Mouse (Mus musculus): ENCODE results near the gene Pcbp3. TPM values are rescaled to one million over a fixed set of nuclear protein-coding genes. Genes with fewer than 3 reads are reported as not detected.

The Pcbp3 gene
- polyA plus RNA-seq, 1 experiment from 2014 or later, result 72.2 TPM

DNA sequence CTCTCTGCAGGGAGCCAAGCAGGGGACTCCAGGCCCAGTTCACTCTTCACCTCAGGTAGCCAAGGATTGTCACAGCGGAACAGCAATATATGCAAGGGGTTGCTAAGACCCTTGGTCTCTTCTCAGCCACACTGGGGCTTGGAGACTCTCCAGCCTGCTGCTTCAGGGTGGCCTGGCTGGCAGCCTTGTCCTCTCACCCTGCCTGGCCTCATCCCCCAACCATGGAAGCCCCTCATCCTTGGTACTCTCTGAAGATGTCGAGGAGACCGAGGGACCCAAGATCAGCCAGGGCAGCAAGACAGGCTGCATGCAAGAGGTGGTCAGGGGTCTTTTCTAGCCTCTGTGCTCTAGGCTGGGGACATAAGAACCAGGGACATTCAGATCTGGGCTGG is 228.0 kb downstream of the Pcbp3 start:
- WGBS, result 40% methylated on average over 3 of the region's 3 CpGs
- H3K36me3 ChIP-seq, result no peaks in the 10 kb centered on the region
- 0 out of 2 replicates have a peak, but pooled peaks cover 4% of the 10 kb centered on the region for H3K27me3 ChIP-seq
- no peak overlapping the region for H3K4me3 ChIP-seq
- peak overlapping the region; percentile 5; the same call in 1 of the 2 replicates for H3K9ac ChIP-seq
- H3K4me2 ChIP-seq, result peak overlapping the region; percentile 39
- no peak for ATAC-seq (ENCODE audit: low FRiP score)
- peaks cover 26% of the 10 kb centered on the region for H3K4me1 ChIP-seq (replicated peaks)
- H3K9me3 ChIP-seq, result no peaks in the 10 kb centered on the region
- peak overlapping the region; percentile 61 for H3K27ac ChIP-seq

DNA sequence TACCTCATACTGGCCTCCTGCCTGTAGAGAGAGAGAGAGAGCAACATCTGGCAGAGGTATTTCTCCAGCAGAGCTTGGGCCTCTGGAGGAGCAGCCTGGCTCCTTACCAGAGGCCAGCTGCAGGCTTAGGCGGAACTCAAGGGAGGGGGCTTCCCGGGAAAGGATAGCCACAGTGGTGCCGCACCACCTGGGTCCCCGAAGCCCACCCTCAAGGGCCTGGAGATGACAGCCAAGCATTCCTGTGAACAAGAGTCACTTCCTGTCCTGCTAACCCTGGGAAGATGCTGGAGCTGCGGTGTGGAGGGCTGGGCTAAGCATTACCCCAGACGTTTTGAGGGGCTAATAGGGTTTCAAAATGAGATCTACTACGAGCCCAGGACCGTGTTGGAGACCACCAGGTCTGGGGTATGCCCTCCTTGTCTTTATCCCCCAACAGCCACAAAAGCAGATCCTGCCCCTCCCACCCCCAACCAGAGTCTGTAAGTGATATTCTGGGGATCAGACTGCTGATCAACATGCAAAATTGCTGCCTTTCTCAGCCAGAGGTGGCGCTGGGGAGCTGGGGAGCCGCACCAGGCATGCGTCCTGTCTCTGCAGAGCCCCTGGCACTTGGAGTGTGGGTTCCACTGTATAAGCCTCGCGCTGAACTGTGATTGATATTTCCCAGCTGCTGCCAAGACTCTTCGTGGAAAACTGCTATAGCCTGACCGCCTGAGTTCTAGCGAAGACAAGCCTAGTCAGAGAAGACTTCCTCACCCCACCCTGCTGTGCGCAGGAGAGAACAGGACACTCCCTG is 228.6 kb downstream of the Pcbp3 start:
- peak overlapping the region; percentile 61 for H3K27ac ChIP-seq
- peaks cover 30% of the 10 kb centered on the region for H3K4me1 ChIP-seq (replicated peaks)
- WGBS, result 16% methylated on average over 17 of the region's 17 CpGs
- H3K9me3 ChIP-seq, result no peaks in the 10 kb centered on the region
- peak; percentile 69 for ATAC-seq (ENCODE audit: low FRiP score)
- peak overlapping the region; percentile 39 for H3K4me2 ChIP-seq
- H3K9ac ChIP-seq, result peak overlapping the region; percentile 5; the same call in 1 of the 2 replicates
- no peak overlapping the region for H3K4me3 ChIP-seq
- no peaks in the 10 kb centered on the region for H3K36me3 ChIP-seq
- H3K27me3 ChIP-seq, result 0 out of 2 replicates have a peak, but pooled peaks cover 4% of the 10 kb centered on the region

GRCm38 (mm10) chr10:76732391-76732790 is 229.3 kb downstream of the Pcbp3 start:
- Histone ChIP-seq H3K27ac (peak overlapping the region; percentile 61), H3K4me2 (no peak overlapping the region; the same call in 1 of the 2 replicates), H3K36me3 (no peaks in the 10 kb centered on the region), H3K27me3 (0 out of 2 replicates have a peak, but pooled peaks cover 4% of the 10 kb centered on the region), H3K4me1 (replicated peaks) (peaks cover 30% of the 10 kb centered on the region), H3K4me3 (no peak overlapping the region), H3K9me3 (no peaks in the 10 kb centered on the region), H3K9ac (no peak overlapping the region)
- 75% methylated on average over 6 of the region's 6 CpGs for WGBS
- no peak for ATAC-seq (ENCODE audit: low FRiP score)

DNA sequence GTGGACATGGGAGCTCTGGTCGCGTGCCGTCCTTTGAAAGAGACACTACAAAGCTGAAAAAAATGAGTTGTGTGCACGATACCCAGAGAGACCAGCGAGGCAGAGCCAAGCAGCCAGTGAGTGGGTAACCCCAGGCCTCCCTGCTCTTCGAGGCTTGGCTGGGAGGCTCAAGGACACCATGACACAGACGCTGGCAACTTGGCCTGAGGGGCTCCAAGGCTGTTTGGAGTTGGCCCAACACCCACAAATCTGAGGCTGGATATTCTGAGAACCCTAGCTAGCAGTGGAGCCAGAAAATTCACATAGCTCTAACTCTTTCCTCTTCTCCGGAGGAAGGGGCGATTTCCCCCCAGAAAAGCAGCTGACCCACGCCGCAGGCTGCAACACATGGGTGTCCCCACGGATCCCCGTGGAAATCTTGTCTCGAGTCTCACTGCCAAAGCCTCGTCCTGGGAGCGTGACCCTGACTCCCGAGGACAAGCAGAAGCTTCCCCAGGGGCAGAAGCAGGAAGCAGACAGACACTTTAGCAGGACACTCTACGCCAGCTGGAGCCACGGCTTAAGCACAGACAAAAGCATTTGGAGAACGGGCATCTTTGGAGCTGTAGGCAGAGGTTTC is 230.0 kb downstream of the Pcbp3 start:
- no peak overlapping the region for H3K9ac ChIP-seq
- ATAC-seq (ENCODE audit: low FRiP score), result no peak
- H3K9me3 ChIP-seq, result no peaks in the 10 kb centered on the region
- no peak overlapping the region for H3K4me2 ChIP-seq
- 68% methylated on average over 20 of the region's 20 CpGs for WGBS
- H3K36me3 ChIP-seq, result no peaks in the 10 kb centered on the region
- peaks cover 30% of the 10 kb centered on the region for H3K4me1 ChIP-seq (replicated peaks)
- H3K4me3 ChIP-seq, result no peak overlapping the region
- no peak overlapping the region for H3K27ac ChIP-seq
- H3K27me3 ChIP-seq, result 0 out of 2 replicates have a peak, but pooled peaks cover 4% of the 10 kb centered on the region

DNA sequence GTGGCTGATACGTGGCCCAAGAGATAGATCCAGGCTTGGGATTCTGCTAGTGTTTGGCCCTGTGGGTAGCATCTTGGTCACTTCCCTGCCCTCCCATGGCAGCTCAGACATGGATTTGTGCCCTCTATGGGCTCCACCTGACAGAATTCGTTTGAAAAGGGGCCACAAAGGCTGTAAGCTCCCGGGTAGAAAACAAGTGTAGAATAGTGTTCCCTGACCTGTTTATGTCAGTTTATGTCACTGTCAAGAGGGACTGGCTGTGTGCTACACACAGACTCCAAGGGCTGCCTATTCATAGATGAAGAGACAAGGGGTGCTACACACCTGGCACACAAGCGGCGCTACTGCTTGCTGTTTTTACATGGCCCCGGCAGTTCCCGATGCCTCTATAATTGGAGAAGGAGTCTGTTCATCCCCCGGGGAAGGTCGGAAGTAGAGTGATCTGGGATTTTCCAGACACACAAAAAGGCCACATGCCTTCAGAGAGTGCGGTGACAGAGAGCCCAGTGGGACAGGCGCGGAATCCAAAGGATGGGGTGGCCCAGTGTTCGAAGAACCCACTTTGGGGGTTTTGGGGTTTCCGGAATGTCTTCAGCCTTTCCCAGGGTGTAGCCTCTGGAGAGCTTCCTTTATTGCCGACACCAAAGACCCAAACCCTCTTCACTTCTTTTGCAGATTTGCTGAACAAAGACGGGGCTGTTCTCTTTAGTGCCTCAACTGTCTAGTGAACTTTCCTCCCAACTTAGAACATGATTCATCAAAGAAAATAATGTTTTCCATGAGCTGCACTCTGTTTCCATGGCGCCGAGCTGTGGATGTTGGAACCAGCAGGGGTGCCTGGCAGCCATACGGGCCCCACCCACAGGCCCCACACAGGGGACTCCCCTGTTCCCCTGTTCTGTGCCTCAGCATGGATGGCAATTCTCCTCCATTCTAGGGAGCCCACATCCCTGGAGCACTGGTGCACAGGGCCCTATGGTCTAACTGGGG is 231.8 kb downstream of the Pcbp3 start:
- Histone ChIP-seq H3K4me3 (no peak overlapping the region), H3K9me3 (no peaks in the 10 kb centered on the region), H3K4me1 (replicated peaks) (peaks cover 30% of the 10 kb centered on the region), H3K27ac (no peak overlapping the region), H3K4me2 (no peak overlapping the region), H3K9ac (no peak overlapping the region), H3K27me3 (0 out of 2 replicates have a peak, but pooled peaks cover 4% of the 10 kb centered on the region), H3K36me3 (no peaks in the 10 kb centered on the region)
- WGBS, result 77% methylated on average over 19 of the region's 19 CpGs
- no peak for ATAC-seq (ENCODE audit: low FRiP score)

DNA sequence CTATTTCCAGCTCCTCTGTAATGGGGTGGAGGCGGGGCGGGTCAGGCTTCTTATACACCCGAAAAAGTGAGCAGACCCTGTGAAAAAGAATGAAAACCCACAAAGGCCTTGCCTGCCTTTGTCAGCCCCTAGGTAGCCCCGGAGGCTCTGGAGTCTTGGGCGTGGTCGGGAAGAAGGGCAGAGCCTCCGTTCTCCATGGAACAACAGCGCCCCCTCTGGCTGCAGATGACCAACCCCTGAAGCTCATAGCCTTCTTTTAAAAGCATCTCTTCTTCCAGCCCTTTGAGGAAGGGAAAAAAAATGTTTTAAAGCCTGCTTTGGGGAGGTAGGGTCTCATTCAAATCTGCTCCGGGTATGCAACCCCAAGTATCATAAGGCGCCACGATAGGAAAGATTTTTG is 233.3 kb downstream of the Pcbp3 start:
- H3K4me2 ChIP-seq, result no peak overlapping the region
- no peaks in the 10 kb centered on the region for H3K9me3 ChIP-seq
- WGBS, result 18% methylated on average over 11 of the region's 11 CpGs
- no peaks in the 10 kb centered on the region for H3K36me3 ChIP-seq
- H3K4me1 ChIP-seq (replicated peaks), result peaks cover 25% of the 10 kb centered on the region
- H3K9ac ChIP-seq, result no peak overlapping the region
- 0 out of 2 replicates have a peak, but pooled peaks cover 4% of the 10 kb centered on the region for H3K27me3 ChIP-seq
- no peak overlapping the region for H3K27ac ChIP-seq
- H3K4me3 ChIP-seq, result no peak overlapping the region
- no peak for ATAC-seq (ENCODE audit: low FRiP score)

- H3K36me3 ChIP-seq, result no peaks in the 10 kb centered on the region
- WGBS, result 86% methylated on average over 7 of the region's 7 CpGs
- H3K4me2 ChIP-seq, result no peak overlapping the region
- no peak overlapping the region for H3K9ac ChIP-seq
- 0 out of 2 replicates have a peak, but pooled peaks cover 4% of the 10 kb centered on the region for H3K27me3 ChIP-seq
- no peak overlapping the region for H3K4me3 ChIP-seq
- no peaks in the 10 kb centered on the region for H3K9me3 ChIP-seq
- peaks cover 14% of the 10 kb centered on the region for H3K4me1 ChIP-seq (replicated peaks)
- H3K27ac ChIP-seq, result no peak overlapping the region
- ATAC-seq (ENCODE audit: low FRiP score), result no peak
These were observed 234.4 kb downstream of the Pcbp3 start for GRCm38 (mm10) chr10:76727301-76727700.

DNA sequence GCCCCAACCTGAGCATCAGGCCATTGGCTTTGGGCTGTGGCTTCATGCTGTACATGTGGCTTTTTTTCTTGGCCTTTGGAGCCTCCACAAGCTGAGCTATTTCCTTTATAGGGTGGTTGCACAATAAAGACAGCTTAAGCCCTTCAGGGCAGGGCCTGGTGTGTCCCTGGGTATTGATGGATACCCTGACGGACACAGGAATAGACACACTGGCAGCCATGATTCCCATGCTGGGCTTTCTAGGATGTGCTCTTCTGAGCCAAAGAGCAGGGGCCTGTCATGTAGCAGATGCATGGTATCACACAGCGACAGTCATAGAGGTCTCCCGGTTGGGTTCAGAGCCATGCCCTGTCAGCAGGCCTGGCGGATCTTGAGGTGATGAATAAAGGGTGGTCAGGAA is 234.8 kb downstream of the Pcbp3 start:
- H3K9me3 ChIP-seq, result no peaks in the 10 kb centered on the region
- ATAC-seq (ENCODE audit: low FRiP score), result no peak
- H3K36me3 ChIP-seq, result no peaks in the 10 kb centered on the region

GRCm38 (mm10) chr10:76725682-76726285 is 235.9 kb downstream of the Pcbp3 start, which contains the start of gene Col6a1:
Gene Col6a1, minus strand, starts transcription at chr10:76726168.
- Histone ChIP-seq H3K27ac (no peak within 1 kb of the TSS), H3K36me3 (no peaks in the 10 kb centered on the region), H3K27me3 (0 out of 2 replicates have a peak, but pooled peaks cover 4% of the 10 kb centered on the region), H3K4me1 (replicated peaks) (peaks cover 4% of the 10 kb centered on the region; the same call in 1 of the 2 replicates), H3K9ac (no peak within 1 kb of the TSS), H3K9me3 (no peaks in the 10 kb centered on the region), H3K4me3 (no peak within 1 kb of the TSS), H3K4me2 (peak within 1 kb of the TSS; percentile 30; the same call in 1 of the 2 replicates)
- no peak for ATAC-seq (ENCODE audit: low FRiP score)
- 30% methylated on average over 9 of the region's 9 CpGs for WGBS

More for the DNA sequence above, 234.8 kb downstream of the Pcbp3 start:
- H3K4me3 ChIP-seq, result no peak overlapping the region
- 90% methylated on average over 4 of the region's 4 CpGs for WGBS
- no peak overlapping the region for H3K4me2 ChIP-seq
- no peak overlapping the region for H3K9ac ChIP-seq
- H3K4me1 ChIP-seq (replicated peaks), result peaks cover 10% of the 10 kb centered on the region; the same call in 1 of the 2 replicates
- 0 out of 2 replicates have a peak, but pooled peaks cover 4% of the 10 kb centered on the region for H3K27me3 ChIP-seq
- H3K27ac ChIP-seq, result no peak overlapping the region

GRCm38 (mm10) chr10:76725097-76725496 is 236.6 kb downstream of the Pcbp3 start:
- Histone ChIP-seq H3K36me3 (no peaks in the 10 kb centered on the region), H3K27ac (no peak overlapping the region), H3K27me3 (0 out of 2 replicates have a peak, but pooled peaks cover 4% of the 10 kb centered on the region), H3K9ac (no peak overlapping the region), H3K4me1 (replicated peaks) (peaks cover 4% of the 10 kb centered on the region; the same call in 1 of the 2 replicates), H3K4me3 (no peak overlapping the region), H3K9me3 (no peaks in the 10 kb centered on the region), H3K4me2 (peak overlapping the region; percentile 30; the same call in 1 of the 2 replicates)
- 87% methylated on average over 2 of the region's 2 CpGs for WGBS
- no peak for ATAC-seq (ENCODE audit: low FRiP score)

DNA sequence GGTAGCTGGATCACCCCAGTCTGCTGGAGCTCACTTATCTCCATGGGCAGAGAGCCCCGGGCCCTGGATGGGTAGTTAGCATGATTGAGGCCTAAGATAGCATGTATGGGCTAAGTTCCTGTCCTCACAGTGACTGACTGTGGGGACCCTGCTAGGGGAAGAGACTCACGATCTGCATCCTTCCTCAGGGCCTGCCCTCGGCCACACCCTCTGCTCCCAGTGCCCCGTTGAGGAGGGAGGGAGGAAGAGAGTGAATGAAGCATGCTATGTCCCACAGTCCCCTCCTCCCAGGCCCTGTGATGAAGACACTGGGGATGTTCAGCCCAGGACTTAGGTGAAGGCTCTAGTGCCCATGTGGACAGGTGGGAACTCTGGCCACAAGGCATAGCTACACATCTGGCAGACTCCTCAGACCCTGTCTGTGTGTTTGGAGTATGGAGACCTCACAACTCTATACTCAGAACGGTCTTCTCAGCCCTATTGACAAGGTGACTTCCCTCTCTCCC is 237.4 kb downstream of the Pcbp3 start:
- Histone ChIP-seq H3K27ac (no peak overlapping the region), H3K9ac (no peak overlapping the region), H3K9me3 (no peaks in the 10 kb centered on the region), H3K27me3 (0 out of 2 replicates have a peak, but pooled peaks cover 4% of the 10 kb centered on the region), H3K4me3 (no peak overlapping the region), H3K36me3 (no peaks in the 10 kb centered on the region), H3K4me1 (replicated peaks) (0 out of 2 replicates have a peak, but pooled peaks cover 4% of the 10 kb centered on the region), H3K4me2 (no peak overlapping the region)
- 71% methylated on average over 5 of the region's 5 CpGs for WGBS
- ATAC-seq (ENCODE audit: low FRiP score), result no peak

Data from hindbrain, embryonic 13.5 days (tissue).